Mouse (Mus musculus) hindbrain, embryonic 15.5 days (tissue): ENCODE results near the gene Fam32a. TPM values are rescaled to one million over a fixed set of nuclear protein-coding genes. Genes with fewer than 3 reads are reported as not detected.
A peak's percentile ranks its signal among the peaks of the same experiment; 100 is the strongest.

Experiments
- ATAC-seq: fragments of 200-750 bp; cut with Nextera tagmentation; 2 replicates; pipeline ENCODE4 v1.8.0; 2017; ENCODE audit warnings: low read depth, moderate number of reproducible peaks, moderate TSS enrichment; ENCODE audit not compliant: low FRiP score
- H3K27ac ChIP-seq: fragments of 300-500 bp; sonication (generic); replicated peaks from 2 replicates; pipeline ENCODE4 v1.5.1; 2015; ENCODE audit warnings: mild to moderate bottlenecking, inconsistent platforms
- H3K27me3 ChIP-seq: fragments of 300-500 bp; sonication (generic); 2 replicates; pipeline ENCODE4 v1.6.1; 2015; ENCODE audit warnings: control low read depth, inconsistent platforms
- H3K36me3 ChIP-seq: fragments of 300-500 bp; sonication (generic); 2 replicates; pipeline ENCODE4 v1.6.1; 2015; ENCODE audit warnings: control low read depth, inconsistent platforms
- H3K4me1 ChIP-seq: fragments of 300-500 bp; sonication (generic); replicated peaks from 2 replicates; pipeline ENCODE4 v1.6.1; 2015; ENCODE audit warnings: control low read depth, inconsistent platforms
- H3K4me2 ChIP-seq: fragments of 300-500 bp; sonication (generic); 2 replicates; pipeline ENCODE4 v1.6.1; 2015; ENCODE audit warnings: moderate library complexity, mild to moderate bottlenecking, inconsistent platforms
- H3K4me3 ChIP-seq: fragments of 300-500 bp; sonication (generic); 2 replicates; pipeline ENCODE4 v1.5.1; 2015; ENCODE audit warnings: mild to moderate bottlenecking, inconsistent platforms
- H3K9ac ChIP-seq: fragments of 300-500 bp; sonication (generic); 2 replicates; pipeline ENCODE4 v1.6.1; 2015; ENCODE audit warnings: inconsistent platforms
- H3K9me3 ChIP-seq: fragments of 300-500 bp; sonication (generic); 2 replicates; pipeline ENCODE4 v1.6.1; 2016; ENCODE audit warnings: control low read depth, inconsistent platforms
- WGBS: fragments of 180-500 bp; shearing (Covaris S2); methylation state at CpG from one replicate; pipeline ENCODE4 v1.1.7; 2015; 5-methylcytosine and 5-hydroxymethylcytosine counted together
- polyA plus RNA-seq: library from polyadenylated mRNA; unstranded; fragments of >200 nt; fragmentation: Nextera tagmentation; extraction: Ambion mirVana; gene quantifications from 2 replicates; pipeline ENCODE4 v1.2.1, GENCODE M21; 2015

Gene Fam32a
- 91.8 and 97.1 TPM in 2 replicates for polyA plus RNA-seq

DNA sequence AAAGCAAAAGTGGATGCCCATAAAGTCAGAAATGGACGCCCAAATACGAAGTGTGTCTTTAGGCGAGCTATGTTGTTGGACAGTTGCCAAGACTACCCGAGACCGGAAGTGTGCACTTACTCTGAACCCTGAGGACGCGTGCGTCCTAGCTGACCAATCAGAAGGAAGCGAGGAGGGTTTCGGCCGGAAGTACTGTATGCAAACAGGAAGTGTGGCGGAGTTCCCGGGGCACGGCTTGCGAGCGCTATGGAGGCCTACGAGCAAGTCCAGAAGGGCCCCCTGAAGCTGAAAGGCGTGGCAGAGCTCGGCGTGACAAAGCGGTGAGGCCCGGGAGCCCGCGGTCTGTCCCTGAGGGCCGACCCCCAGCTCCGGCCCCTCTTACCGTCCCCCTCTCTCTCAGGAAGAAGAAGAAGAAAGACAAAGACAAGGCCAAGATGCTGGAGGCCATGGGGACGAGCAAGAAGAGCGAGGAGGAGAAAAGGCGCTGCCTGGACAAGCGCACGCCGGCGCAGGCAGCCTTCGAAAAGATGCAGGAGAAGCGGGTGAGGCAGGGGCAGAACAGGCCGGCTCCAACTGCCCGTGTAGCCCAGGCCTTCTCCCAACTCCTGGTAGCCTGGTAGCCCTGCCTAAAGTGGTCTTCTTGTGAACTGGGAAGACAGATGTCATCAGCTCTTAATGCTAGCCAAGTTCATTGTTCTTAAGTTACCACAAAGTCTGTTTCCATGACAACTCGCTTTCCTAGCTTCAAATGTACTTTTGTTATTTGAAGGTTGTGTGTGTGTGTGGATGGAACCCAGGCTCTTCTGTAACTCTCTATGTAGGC, at the start of gene Fam32a:
Fam32a (plus strand) TSS at position 190 of the 823 bp plus-strand sequence.
- Histone ChIP-seq H3K27ac (peak within 1 kb of the TSS; percentile 76), H3K36me3 (peaks cover 25% of the 10 kb centered on the region), H3K4me2 (peak within 1 kb of the TSS; percentile 76), H3K4me3 (peak within 1 kb of the TSS; percentile 78), H3K4me1 (peaks cover 17% of the 10 kb centered on the region), H3K9me3 (no peaks in the 10 kb centered on the region), H3K9ac (peak within 1 kb of the TSS; percentile 62), H3K27me3 (peaks cover 8% of the 10 kb centered on the region; the same call in 1 of the 2 replicates)
- peak; percentile 98 for ATAC-seq
- 19% methylated on average over 39 of the region's 39 CpGs for WGBS

DNA sequence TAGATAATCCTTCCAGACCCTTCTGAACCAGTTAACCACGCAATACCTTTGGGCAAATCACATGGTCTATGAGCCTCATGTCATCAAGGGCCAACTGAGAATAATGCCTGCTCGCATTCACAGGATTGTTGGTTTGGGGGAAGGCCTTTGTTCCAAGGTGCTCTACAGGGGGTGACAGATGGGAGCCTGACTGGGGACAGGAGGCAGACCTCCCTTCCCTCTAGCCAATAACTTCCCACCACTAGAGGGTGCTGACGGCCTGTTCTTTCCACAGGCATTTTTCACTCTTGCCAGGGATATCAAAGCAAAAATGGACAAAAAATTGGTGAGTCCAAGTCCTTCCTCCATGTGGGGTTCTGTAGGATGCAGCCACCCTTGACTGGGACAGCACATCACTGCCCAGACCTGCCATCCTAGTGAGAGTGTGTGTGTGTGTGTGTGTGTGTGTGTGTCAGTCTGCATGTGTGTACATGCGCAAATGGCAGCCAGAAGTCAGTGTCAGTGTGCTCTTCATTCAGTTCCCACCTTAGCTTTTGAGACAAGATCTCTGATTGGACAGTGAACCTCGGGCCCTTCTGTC, 42.1 kb upstream of the Fam32a start:
- 52% methylated on average over 5 of the region's 5 CpGs for WGBS
- Histone ChIP-seq H3K36me3 (peaks cover 84% of the 10 kb centered on the region), H3K27me3 (no peaks in the 10 kb centered on the region), H3K4me2 (no peak overlapping the region), H3K9me3 (no peaks in the 10 kb centered on the region), H3K9ac (no peak overlapping the region), H3K4me1 (no peaks in the 10 kb centered on the region), H3K4me3 (no peak overlapping the region), H3K27ac (no peak overlapping the region)
- ATAC-seq: no peak

DNA sequence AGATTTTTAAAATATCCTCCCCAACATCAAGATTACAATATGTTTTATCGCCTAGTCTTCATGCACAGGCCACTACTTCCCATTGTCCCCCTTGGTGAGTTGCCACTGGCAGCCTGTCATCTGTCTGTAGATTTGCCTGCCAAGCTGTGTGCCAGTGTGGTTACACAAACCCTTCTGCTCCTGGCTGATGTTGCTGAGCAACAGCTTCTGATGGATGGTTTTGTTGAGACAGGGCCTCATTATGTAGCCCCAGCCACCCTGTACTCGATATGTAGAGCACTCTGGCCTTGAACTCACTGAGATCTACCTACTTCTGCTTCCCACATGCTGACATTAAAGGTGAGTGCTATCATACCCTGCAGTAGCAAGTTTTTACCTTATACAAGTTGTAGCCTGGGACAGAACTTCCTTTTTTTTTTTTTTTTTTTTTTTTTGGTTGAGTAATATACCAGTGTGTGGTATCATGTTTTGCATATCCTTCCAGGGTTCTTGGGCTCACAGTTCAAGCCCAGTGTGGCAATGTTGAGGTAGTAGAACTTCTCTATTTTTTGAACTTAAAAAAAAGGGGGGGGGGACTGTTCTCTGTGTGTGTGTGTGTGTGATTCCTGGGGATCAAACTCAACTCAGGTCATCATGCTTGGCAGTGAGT, 35.9 kb upstream of the Fam32a start:
- Histone ChIP-seq H3K27me3 (no peaks in the 10 kb centered on the region), H3K9ac (no peak overlapping the region), H3K9me3 (no peaks in the 10 kb centered on the region), H3K27ac (0 out of 2 replicates have a peak overlapping the region, but pooled peaks have one; percentile 14), H3K36me3 (peaks cover 31% of the 10 kb centered on the region), H3K4me3 (no peak overlapping the region), H3K4me1 (no peaks in the 10 kb centered on the region), H3K4me2 (no peak overlapping the region)
- 54% methylated on average over 2 of the region's 2 CpGs for WGBS
- peak; percentile 78; the same call in 1 of the 2 replicates for ATAC-seq

DNA sequence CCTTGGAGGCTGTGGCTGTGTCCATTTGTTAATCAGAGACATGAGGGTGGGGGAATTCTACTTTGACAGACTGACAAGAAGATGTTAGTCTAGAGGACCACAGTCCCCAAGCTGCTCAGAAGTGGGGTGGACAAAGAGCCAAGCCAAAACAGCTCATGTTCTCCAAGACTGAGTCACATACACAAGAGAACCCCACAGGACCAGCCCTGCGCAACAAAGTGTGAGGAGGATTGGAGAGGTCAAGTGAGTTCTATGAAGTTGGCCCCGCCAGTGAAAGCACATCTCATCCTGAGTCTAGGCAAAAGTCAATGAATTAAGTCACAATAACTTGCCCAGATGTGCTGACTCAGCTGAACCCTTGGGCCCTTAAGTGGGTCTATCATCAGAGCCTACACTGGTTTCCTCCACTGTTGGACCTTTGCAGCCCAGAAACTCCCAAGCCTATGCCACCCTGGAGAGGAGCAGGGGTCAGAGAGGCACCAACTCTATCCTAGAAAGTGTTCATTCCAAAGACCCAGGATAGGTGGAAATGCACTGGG, 31.7 kb upstream of the Fam32a start:
- H3K4me2 ChIP-seq: no peak overlapping the region
- no peaks in the 10 kb centered on the region for H3K9me3 ChIP-seq
- WGBS: 90% methylated on average over 2 of the region's 2 CpGs
- H3K4me3 ChIP-seq: no peak overlapping the region
- no peaks in the 10 kb centered on the region for H3K4me1 ChIP-seq
- H3K36me3 ChIP-seq: no peaks in the 10 kb centered on the region
- no peaks in the 10 kb centered on the region for H3K27me3 ChIP-seq
- ATAC-seq: no peak
- H3K9ac ChIP-seq: no peak overlapping the region
- H3K27ac ChIP-seq: no peak overlapping the region

DNA sequence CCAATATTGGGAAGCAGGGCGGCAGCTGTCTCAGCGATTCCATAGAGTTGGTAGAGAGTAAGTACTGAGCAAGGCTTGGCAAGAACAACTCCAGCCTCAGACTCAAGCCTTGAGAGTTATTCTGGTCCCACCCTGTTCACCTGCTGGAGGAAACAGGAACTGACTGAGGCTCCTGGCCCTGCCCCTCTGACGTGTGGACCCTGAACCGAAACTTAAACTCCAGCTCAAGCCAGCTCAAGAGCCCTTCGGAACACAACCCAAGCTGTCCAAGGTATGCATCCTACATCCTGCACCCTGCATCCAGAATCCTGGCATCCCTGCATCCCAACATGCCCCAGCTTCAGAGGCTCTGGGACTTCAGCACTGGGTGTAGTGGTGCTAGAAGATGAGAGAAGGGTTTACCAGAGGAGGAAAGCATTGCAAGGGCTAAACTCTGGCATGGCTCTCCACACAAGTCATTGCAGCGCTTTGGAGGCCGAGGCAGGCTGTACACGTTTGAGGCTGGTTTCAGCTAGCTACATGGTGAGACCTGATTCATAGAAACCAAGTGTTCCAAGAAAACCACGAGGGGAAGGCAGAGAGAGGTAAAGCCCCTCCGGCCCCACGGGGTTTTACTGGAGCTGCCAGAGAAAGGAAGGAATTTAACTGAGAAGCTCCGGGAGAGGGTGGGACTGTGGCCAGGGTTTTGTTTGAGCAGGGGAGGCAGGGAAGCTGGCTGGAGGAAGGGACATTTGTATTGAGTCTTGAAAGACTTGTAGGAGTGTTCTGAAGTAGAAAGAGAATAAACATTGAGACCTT, 29.9 kb upstream of the Fam32a start, which contains the start of gene Hsh2d:
Hsh2d (plus strand) TSS at position 222 of the 798 bp plus-strand sequence.
- no peaks in the 10 kb centered on the region for H3K27me3 ChIP-seq
- no peak within 1 kb of the TSS for H3K4me3 ChIP-seq
- no peaks in the 10 kb centered on the region for H3K4me1 ChIP-seq
- no peak within 1 kb of the TSS for H3K9ac ChIP-seq
- ATAC-seq: no peak
- H3K27ac ChIP-seq: no peak within 1 kb of the TSS
- H3K9me3 ChIP-seq: no peaks in the 10 kb centered on the region
- no peaks in the 10 kb centered on the region for H3K36me3 ChIP-seq
- 70% methylated on average over 12 of the region's 12 CpGs for WGBS
- no peak within 1 kb of the TSS for H3K4me2 ChIP-seq

DNA sequence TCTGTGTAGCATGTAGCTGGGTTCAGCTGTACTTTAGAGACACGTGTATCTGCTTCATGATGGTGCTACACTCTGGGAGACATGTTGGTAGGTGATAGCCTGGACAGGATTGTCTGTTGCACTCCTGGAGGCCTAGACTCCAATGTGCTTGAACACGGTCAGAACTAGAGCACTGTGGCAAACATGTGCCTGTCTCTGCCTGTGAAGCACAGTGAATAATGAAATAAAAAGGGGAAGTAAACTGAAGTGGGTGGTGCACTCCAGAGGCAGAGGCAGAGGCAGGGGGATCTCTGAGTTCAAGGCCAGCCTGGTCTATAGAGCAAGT, 29.4 kb upstream of the Fam32a start:
- no peaks in the 10 kb centered on the region for H3K4me1 ChIP-seq
- no peaks in the 10 kb centered on the region for H3K36me3 ChIP-seq
- H3K9ac ChIP-seq: no peak overlapping the region
- H3K9me3 ChIP-seq: no peaks in the 10 kb centered on the region
- no peaks in the 10 kb centered on the region for H3K27me3 ChIP-seq
- no peak for ATAC-seq
- 80% methylated on average over 2 of the region's 2 CpGs for WGBS
- H3K4me2 ChIP-seq: no peak overlapping the region
- no peak overlapping the region for H3K27ac ChIP-seq
- no peak overlapping the region for H3K4me3 ChIP-seq

DNA sequence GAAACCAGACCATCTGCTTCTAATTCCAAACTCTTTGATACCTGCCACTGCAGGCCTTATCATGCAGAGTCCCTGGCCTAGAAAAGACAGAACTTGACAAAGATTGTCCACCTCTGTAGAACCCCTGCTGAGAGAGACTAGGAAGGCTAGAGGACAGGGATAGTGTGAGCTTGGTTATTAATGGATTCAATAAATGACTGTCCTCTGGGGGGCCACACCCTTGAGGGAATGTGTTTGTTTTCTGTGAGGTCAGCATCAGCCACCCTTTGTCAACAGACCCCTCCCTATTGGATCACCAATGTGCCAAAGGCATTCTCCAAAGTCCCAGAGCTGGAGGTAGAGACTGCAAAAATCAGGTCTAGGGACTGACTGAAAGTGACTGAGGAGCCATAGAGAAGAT, 27.5 kb upstream of the Fam32a start:
- Histone ChIP-seq H3K4me2 (no peak overlapping the region), H3K27me3 (no peaks in the 10 kb centered on the region), H3K27ac (no peak overlapping the region), H3K9me3 (no peaks in the 10 kb centered on the region), H3K4me3 (no peak overlapping the region), H3K36me3 (no peaks in the 10 kb centered on the region), H3K4me1 (no peaks in the 10 kb centered on the region), H3K9ac (no peak overlapping the region)
- no peak for ATAC-seq

DNA sequence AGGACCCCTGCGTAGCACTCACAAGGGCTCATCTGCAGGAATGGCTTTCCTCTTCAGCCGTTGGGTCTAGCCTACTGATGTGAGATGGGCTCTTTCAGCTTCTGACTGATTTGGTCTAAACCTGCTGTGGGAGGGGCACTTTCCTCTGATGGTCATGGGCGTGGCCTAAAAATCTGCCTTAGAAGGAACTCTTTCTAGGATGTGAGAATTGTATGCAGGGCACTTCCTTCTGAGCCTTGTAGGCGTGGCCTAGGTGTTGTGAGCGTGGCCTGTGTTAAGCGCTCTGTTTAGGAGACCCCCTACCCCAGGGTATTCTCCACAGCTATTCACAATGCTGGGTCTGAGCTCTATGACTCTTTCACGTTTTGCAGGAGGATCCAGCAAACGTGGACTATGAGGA, 21.5 kb upstream of the Fam32a start:
- H3K4me1 ChIP-seq: no peaks in the 10 kb centered on the region
- H3K27me3 ChIP-seq: no peaks in the 10 kb centered on the region
- 65% methylated on average over 8 of the region's 8 CpGs for WGBS
- no peak overlapping the region for H3K4me2 ChIP-seq
- H3K36me3 ChIP-seq: no peaks in the 10 kb centered on the region
- peaks cover 8% of the 10 kb centered on the region; the same call in 1 of the 2 replicates for H3K9me3 ChIP-seq
- no peak overlapping the region for H3K27ac ChIP-seq
- no peak overlapping the region for H3K9ac ChIP-seq
- ATAC-seq: no peak
- no peak overlapping the region for H3K4me3 ChIP-seq

DNA sequence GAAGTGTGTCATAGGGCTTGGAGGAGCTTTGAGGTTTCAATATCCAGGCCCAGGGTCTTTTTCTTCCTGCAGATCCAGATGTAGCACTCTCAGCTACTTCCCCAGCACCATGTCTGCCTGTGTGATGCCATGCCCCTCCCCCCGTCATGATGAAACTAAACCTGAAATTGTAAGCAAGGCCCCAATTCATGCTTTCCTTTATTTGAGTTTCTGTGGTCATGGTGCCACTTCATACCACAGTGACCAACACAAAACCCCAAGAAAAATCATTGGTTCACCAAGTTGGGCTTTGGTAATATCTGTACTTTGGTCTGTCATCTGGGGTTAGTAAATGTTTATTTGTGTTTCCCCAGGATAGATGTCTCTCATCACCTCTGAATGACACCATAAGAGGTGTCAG, 10.9 kb upstream of the Fam32a start:
- Histone ChIP-seq H3K9ac (no peak overlapping the region), H3K4me2 (no peak overlapping the region), H3K36me3 (no peaks in the 10 kb centered on the region), H3K4me3 (no peak overlapping the region), H3K27ac (no peak overlapping the region), H3K27me3 (no peaks in the 10 kb centered on the region), H3K9me3 (no peaks in the 10 kb centered on the region; the same call in 1 of the 2 replicates), H3K4me1 (no peaks in the 10 kb centered on the region)
- 73% methylated on average over 1 of the region's 1 CpGs for WGBS
- ATAC-seq: no peak

DNA sequence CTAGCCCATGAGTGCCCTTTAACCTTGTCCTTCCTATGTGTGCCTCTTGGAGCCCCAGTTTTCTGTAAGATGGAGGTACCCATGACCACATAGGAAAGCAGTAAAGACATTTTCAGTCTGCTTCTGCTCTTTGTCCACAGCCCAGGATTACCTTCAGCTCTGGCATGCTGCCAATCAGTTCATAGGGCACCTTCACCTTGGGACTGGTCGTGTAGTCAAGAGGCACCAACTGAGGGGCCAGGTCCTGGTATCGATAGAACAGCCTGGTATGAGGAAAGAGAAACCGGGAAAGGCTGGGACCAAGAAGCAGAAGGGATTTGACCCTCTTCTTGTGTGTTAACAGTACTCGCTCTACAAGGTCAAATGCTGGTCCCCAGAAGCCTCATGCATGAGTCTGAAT, 9.3 kb upstream of the Fam32a start:
- Histone ChIP-seq H3K9me3 (no peaks in the 10 kb centered on the region), H3K36me3 (no peaks in the 10 kb centered on the region), H3K4me1 (no peaks in the 10 kb centered on the region), H3K27me3 (no peaks in the 10 kb centered on the region), H3K27ac (no peak overlapping the region), H3K4me3 (no peak overlapping the region), H3K9ac (no peak overlapping the region), H3K4me2 (no peak overlapping the region)
- 83% methylated on average over 4 of the region's 4 CpGs for WGBS
- ATAC-seq: no peak

DNA sequence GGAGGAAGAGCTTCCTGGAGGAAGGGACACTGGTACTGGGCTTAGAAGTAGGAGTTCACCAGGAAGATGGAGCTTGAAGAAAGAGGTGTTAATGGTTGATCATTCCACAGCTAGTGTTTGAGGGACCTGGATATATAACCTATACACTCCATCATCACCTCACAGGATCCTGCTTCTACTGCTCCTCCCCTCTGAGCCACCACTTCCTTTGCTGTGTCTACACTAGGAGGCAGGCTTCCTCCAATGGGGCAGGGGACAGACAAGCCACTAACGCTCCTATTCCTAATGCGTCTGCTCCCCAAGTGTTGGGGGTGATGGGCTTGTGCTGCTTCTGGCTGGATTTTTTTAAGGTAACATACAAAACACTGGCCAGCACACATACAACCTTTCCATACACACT, 8.8 kb upstream of the Fam32a start:
- WGBS: 71% methylated on average over 2 of the region's 2 CpGs
- H3K9ac ChIP-seq: no peak overlapping the region
- no peaks in the 10 kb centered on the region for H3K9me3 ChIP-seq
- no peak overlapping the region for H3K27ac ChIP-seq
- ATAC-seq: no peak
- no peaks in the 10 kb centered on the region for H3K36me3 ChIP-seq
- H3K27me3 ChIP-seq: no peaks in the 10 kb centered on the region
- no peak overlapping the region for H3K4me3 ChIP-seq
- H3K4me1 ChIP-seq: no peaks in the 10 kb centered on the region
- H3K4me2 ChIP-seq: no peak overlapping the region
